In the genomic region with DNA sequence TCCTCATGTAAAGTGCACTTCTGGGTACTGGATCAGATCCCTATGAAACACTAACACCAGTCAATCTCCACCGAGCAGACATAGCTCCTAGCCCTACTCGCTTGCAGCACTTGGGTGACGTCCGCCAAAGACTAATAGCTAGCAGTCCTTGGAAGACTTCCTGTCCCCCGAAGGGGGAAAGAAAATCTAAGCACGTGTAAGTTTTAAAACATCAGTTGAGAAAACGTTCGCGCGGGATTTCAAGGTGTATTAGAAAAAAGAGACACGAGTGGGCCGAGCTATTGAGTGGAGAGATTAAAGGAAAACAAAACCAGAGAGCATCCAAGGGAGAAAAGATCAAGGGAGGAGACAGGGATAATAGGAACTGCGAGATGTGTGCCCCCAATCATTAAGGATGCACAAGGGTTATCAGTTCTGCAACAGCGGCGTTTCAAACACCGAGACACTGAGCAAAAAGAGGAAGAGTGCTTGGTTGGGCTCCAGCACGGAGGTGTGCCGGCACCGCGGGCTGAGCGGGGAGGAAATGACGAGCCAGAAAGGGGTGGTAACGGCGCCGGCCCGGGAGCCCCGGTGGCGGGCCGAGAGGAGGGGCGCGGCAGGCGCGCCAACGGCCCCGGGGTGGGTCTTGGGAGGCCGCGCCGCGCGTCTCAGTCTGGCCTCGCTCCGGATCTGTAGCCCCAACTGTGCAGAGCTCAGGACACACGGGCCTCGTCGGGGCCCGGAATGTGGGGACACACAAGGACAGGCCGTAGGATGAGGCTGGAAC, we compare ENCODE assay signal across 1 mouse cellular context.
TF ChIP-seq lines count a peak whose summit lies in the region.

No protein-coding gene starts in this region.

TF ChIP-seq in myocyte, 11 proteins besides CTCF, POLR2A, EP300 and RAD21:
- peak; percentile 29 for TF ChIP-seq E2F4 (IDR thresholded peaks at IDR 0.05; ENCODE audit: insufficient read depth)
- peak; percentile 47 for TF ChIP-seq POLR2AphosphoS2 (IDR thresholded peaks at IDR 0.05; ENCODE audit: insufficient read length, low read depth)
- no peak for TF ChIP-seq MYOD1 (IDR thresholded peaks at IDR 0.05; ENCODE audit: control insufficient read depth in 1 of 3, insufficient read length in 2 of 3, low read depth in 2 of 3)
- no peak for TF ChIP-seq TCF12 (IDR thresholded peaks at IDR 0.05; ENCODE audit: insufficient read depth, poor library complexity, severe bottlenecking)
TF ChIP-seq in myocyte: peak in this region for 2.
